Mouse (Mus musculus): ENCODE results near the gene Med15.

Med15 gene

GRCm38 (mm10) chr16:17732021-17732420, 670 bp downstream of the Med15 start:
- no peak for DNase-seq (ENCODE audit: low read depth, low spot score)

DNA sequence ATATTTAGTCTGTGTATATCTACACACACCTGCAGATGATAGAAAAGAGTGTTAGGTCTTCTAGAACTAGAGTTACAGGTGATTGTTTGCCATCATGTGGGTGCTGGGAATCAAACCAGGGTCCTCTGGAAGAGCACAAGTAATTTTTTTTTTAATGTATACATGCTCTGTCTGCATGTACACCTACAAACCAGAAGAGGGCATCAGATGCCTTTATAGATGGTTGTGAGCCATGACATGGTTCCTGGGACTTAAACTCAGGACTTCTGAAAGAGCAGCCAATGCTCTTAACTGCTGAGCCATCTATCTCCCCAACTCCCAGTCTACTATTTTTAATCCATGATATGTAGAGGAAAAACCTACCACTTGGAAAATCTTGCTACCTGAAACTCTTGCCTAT, 2.7 kb downstream of the Med15 start:
- no peak for DNase-seq (ENCODE audit: low read depth, low spot score)

GRCm38 (mm10) chr16:17727179-17727861, 5.4 kb downstream of the Med15 start:
- no peak for DNase-seq (ENCODE audit: low read depth, low spot score)

DNA sequence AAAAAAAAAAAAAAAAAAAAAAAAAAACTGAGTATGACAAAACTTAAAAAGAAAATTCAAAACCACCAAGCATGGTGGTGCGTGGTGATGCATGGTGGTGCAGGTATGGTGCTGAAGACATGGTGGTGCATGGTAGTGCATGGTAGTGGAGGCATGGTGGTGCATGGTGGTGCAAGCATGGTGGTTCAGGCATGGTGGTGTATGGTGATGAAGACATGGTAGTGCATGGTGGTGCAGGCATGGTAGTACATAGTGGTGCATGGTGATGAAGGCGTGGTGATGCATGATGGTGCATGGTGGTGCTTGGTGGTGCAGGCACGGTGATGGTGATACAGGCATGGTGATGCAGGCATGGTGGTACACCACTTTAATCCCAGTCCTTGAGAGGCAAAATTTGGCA, 8.2 kb downstream of the Med15 start:
- DNase-seq (ENCODE audit: low read depth, low spot score) = no peak

GRCm38 (mm10) chr16:17723325-17723626, 9.4 kb downstream of the Med15 start:
- no peak for DNase-seq (ENCODE audit: low read depth, low spot score)

- peak; percentile 86 for DNase-seq (ENCODE audit: low read depth, low spot score)
These were observed 10.0 kb downstream of the Med15 start for GRCm38 (mm10) chr16:17722461-17723324.

DNA sequence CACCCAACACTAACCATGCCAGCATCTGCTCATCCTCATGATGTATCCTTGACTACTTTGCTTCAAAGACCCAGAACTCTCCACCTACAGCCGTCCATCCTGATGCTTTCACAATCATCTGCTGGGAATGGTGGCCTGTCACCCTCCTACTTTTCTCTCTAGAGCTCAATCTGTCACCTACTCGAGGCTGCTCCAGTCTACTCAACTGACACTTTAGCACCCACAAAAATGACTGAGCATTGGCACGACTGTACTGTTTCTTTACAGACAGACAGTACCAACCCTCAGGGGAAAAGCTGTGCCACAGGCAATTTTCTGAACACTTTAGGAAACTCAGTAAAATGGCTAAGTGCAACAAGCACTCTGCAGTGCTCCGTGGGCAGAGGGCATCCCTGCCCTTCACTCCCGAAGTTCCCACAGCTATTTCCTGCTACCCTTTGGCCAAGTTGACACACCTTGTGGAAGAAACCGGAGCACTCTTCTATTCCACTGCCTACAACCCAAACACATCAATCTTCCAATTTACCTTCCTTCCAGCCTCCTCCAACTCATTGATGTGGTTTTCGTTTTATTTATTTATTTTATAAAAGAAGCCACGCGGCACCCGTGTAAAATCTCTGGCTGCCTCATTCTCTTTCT, 10.8 kb downstream of the Med15 start:
- DNase-seq (ENCODE audit: low read depth, low spot score) = no peak

DNA sequence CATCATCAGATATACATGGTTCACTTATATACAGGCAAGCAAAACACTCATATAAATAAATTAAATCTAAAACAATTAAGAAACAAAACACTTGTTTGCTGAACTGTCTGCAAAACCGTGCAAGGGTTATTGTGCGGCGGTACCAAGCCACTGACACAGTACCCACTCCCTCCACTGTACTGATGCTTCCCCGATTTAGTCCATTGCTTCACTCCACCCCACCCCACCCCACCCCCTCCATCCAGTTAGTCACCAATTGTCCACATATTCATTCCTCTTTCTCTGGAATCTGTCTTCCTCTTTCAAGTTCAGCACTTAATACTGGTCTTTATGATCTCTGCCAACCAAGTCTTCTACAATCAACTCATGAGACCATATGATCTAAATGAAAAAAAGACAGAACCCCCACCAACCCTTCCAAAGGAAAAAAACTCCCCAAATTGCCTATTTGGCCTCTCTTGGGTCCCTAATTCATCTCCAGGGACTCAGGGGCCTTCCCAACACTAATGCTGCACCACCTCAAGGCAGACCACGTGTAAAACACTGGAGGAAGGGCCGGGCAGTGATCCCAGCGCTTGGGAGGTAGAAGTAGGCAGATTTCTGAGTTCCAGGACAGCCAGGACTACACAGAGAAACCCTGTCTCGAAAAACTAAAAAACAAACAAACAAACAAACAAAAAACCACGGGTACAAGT, 11.4 kb downstream of the Med15 start:
- DNase-seq (ENCODE audit: low read depth, low spot score) = no peak

DNA sequence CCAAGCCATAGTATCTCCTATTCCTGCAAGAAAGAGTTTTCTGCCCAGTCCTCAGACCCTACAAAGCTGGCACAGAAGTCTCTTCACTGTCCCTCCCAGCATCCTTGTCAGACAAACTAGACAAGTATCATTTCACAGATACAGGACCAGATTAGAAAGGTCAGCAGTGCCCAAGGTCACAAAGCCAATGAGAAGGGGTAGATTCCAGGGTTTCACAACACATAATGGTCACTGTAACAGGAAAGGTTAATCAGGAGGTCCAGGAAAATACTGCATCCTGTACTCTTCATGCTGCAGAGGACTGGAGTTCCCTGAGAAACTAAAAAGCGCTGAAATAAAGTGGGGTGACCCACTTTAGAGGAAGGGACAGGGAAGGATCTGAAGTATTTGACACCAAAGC, 14.9 kb downstream of the Med15 start:
- DNase-seq (ENCODE audit: low read depth, low spot score) = no peak

GRCm38 (mm10) chr16:17707541-17707940, 25.1 kb downstream of the Med15 start:
- DNase-seq (ENCODE audit: low read depth, low spot score) = no peak

DNA sequence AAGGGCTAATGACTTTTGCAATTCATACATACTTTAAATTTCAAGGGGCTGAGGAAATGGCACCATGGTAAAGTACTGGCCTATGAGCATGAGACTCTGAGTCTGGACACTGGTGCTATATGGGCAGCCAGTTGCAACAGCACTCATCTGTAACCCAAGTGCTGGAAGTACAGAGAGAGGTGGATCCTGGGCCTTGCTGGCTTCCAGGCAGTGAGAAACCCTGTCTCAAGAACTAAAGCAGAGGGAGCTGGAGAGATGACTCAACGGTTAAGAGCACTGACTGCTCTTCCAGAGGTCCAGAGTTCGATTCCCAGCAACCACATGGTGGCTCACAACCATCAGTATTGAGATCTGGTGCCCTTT, 31.7 kb downstream of the Med15 start:
- DNase-seq (ENCODE audit: low read depth, low spot score) = no peak

DNA sequence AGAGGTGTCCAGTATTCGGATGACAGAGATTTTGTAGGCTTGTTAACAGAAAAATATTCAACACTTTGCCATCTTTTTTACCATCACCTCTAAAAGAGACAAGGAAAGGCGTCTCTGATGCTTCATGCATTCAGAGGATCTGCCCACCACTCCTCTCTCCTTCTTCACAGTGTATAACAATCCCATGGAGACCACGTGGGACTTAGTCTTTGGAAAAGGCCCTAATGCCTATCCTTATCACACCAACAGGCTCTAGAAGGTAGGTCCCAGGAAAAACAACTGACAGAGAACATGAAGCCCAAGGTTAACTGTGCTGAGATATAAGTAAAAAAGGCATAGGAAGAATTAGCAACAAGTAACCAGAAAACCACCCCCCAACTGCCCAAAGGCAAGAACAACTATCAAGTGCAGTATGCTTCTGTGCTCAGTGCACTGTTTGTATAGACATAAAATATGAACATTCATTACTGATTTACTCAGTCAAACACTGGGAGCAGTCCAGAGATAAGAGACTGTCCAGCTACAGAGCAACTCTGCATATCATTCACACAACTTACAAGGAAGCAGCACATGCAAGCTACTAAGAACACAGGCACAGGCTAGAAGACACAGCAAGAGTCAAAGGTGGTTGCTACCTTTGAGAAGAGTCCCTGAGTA, 32.2 kb downstream of the Med15 start:
- no peak for DNase-seq (ENCODE audit: low read depth, low spot score)

DNA sequence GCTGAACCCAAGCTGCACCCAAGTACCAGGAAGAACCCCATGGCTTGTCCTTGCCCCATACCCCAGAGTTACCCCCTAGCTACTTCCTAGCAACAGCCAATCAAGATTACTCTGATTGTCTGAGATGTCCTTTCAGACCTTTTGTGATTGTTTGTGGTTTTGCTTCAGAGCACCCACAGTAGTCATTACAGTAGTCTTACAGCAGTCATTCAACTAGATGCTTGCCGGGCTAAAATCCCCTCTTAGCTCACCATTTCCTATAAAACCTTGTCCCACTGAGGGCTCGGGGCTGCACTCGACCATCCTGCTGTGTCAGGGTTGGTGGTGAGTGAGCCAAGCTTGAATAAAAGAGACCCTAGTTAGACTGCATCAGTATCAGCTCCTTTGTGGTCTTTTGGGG, 37.8 kb downstream of the Med15 start:
- no peak for DNase-seq (ENCODE audit: low read depth, low spot score)

DNA sequence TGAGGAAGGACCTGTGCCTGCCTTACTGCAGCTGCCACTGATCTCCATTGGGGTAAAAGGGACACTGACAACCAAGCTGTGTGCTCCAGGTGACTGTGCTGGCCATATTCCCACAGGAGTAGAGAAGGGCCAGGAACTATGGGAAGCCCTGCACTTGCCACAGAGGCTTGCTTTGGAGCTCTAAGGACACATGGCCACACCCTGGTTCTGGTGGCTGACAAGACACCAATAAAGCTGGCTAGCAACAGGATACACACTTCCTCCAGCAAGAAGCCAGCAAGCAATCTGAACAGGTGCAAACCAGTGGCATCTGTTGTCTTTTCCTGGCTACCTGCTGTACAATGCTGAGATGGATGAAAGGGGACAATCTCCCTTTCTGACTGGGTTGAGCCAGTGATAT, 62.8 kb downstream of the Med15 start:
- no peak for DNase-seq (ENCODE audit: low read depth, low spot score)

- no peak for DNase-seq (ENCODE audit: low read depth, low spot score)
These were observed 67.1 kb downstream of the Med15 start for GRCm38 (mm10) chr16:17665568-17665967.

GRCm38 (mm10) chr16:17656212-17656871, 76.3 kb downstream of the Med15 start:
- no peak for DNase-seq (ENCODE audit: low read depth, low spot score)

- no peak for DNase-seq (ENCODE audit: low read depth, low spot score)
These were observed 78.4 kb downstream of the Med15 start for GRCm38 (mm10) chr16:17654188-17654795.

GRCm38 (mm10) chr16:17653601-17654000, 79.1 kb downstream of the Med15 start:
- no peak for DNase-seq (ENCODE audit: low read depth, low spot score)

DNA sequence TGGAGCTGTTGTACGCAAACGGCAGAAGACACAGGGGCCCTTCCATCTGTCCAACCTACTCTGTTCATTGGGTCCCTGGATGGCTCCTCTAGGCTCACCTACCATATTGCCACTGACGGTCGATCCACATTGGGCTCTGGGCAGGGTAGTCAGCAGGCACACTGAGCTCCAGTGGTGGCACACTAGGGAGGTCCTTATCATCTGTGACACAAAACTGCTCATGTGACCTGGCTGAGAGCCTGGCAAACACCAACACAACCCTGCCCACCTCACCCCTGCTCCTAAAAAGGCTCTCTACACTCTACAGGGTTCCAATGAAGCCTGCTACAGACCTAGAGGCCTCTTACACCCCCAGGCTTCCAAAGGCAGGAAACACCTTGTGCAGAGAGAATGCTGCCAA, 80.1 kb downstream of the Med15 start:
- DNase-seq (ENCODE audit: low read depth, low spot score) = no peak

- DNase-seq (ENCODE audit: low read depth, low spot score) = no peak
These were observed 82.0 kb downstream of the Med15 start for GRCm38 (mm10) chr16:17650711-17651110.
